Mouse (Mus musculus) intestine, embryonic 16.5 days (tissue): ENCODE results near the gene Znrd1. TPM values are rescaled to one million over a fixed set of nuclear protein-coding genes. Genes with fewer than 3 reads are reported as not detected.

Experiments
- ATAC-seq: fragments of 200-750 bp; cut with Nextera tagmentation; 2 replicates; pipeline ENCODE4 v1.8.0; 2017; ENCODE audit warnings: moderate TSS enrichment, moderate library complexity
- H3K27ac ChIP-seq: fragments of 300-500 bp; sonication (generic); 2 replicates; pipeline ENCODE4 v1.5.1; 2014; ENCODE audit warnings: mild to moderate bottlenecking, low read length
- H3K27me3 ChIP-seq: fragments of 300-500 bp; sonication (generic); replicated peaks from 2 replicates; pipeline ENCODE4 v1.6.1; 2014; ENCODE audit warnings: low read length, control low read depth, mixed read lengths; ENCODE audit not compliant: control insufficient read depth, insufficient read depth
- H3K36me3 ChIP-seq: fragments of 300-500 bp; sonication (generic); 2 replicates; pipeline ENCODE4 v1.6.1; 2014; ENCODE audit warnings: low read length, control low read depth; ENCODE audit not compliant: control insufficient read depth, insufficient read depth
- H3K4me1 ChIP-seq: fragments of 300-500 bp; sonication (generic); 2 replicates; pipeline ENCODE4 v1.6.1; 2014; ENCODE audit warnings: low read length, control low read depth, mixed read lengths; ENCODE audit not compliant: control insufficient read depth, insufficient read depth
- H3K4me2 ChIP-seq: fragments of 300-500 bp; sonication (generic); 2 replicates; pipeline ENCODE4 v1.6.1; 2014; ENCODE audit warnings: low read depth, low read length, control low read depth
- H3K4me3 ChIP-seq: fragments of 300-500 bp; sonication (generic); 2 replicates; pipeline ENCODE4 v1.5.1; 2014; ENCODE audit warnings: mild to moderate bottlenecking, low read length
- H3K9ac ChIP-seq: fragments of 300-500 bp; sonication (generic); 2 replicates; pipeline ENCODE4 v1.6.1; 2014; ENCODE audit warnings: low read depth, low read length
- H3K9me3 ChIP-seq: fragments of 300-500 bp; sonication (generic); 2 replicates; pipeline ENCODE4 v1.6.1; 2016; ENCODE audit warnings: low read length, control low read depth; ENCODE audit not compliant: control insufficient read depth
- WGBS: fragments of 180-500 bp; shearing (Covaris S2); extraction: QIAGEN DNeasy Blood & Tissue Kit; methylation state at CpG from one replicate; pipeline ENCODE4 v1.1.7; 2014; 5-methylcytosine and 5-hydroxymethylcytosine counted together
- polyA plus RNA-seq: library from polyadenylated mRNA; unstranded; fragments of >200 nt; fragmentation: Nextera tagmentation; extraction: Ambion mirVana; gene quantifications from 2 replicates; pipeline ENCODE4 v1.2.1, GENCODE M21; 2015

The Znrd1 gene
- 68.5 and 72.2 TPM in 2 replicates for polyA plus RNA-seq

DNA sequence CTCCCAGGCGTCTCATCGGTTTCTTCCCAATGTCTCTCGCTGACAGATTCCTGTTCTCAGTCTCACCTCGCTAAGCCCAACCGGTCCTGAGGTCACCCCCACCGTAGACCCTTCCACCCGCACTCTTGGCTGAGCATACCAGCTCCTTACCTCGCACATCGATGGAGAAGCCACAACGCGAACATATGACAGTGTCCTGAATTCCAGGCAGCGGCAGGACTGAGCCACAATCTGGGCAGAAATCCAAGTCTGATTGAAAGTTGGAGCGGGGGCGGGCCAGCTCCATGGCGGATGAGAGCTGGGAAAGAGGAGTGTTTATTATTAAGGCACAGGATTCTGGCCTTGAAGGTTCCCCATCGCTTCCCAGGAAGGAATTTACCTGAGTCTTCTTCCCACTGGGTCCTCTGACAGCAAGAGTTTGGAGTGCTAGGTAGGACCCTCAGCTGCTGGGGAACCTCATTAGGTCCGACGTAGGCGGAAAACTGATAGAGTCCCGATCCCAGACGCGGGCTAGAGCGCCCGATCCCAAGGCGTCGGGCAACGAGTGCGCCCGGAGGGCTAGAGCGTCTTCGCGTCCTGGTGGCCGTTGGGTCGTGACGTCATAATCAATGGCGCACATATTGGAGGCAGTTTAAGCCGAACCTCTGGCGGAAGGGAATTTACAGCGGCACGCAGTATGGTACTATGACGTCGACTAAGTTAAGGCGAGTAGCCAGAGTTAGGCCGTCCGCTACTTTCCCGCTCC is at the start of gene Znrd1, which contains the start of gene Znrd1as:
Znrd1 (minus strand) TSS at position 561 of the 745 bp plus-strand sequence.
Znrd1as (plus strand) TSS at position 594 of the 745 bp plus-strand sequence.
- peak within 1 kb of the TSS; percentile 75 for H3K27ac ChIP-seq
- no peaks in the 10 kb centered on the region for H3K27me3 ChIP-seq
- H3K9ac ChIP-seq: peak within 1 kb of the TSS; percentile 82
- 0 out of 2 replicates have a peak, but pooled peaks cover 8% of the 10 kb centered on the region for H3K4me1 ChIP-seq
- peak within 1 kb of the TSS; percentile 59 for H3K4me2 ChIP-seq
- peak; percentile 98 for ATAC-seq
- under 1% methylated on average over 46 of the region's 46 CpGs for WGBS
- peak within 1 kb of the TSS; percentile 69 for H3K4me3 ChIP-seq
- H3K36me3 ChIP-seq: no peaks in the 10 kb centered on the region
- no peaks in the 10 kb centered on the region for H3K9me3 ChIP-seq

DNA sequence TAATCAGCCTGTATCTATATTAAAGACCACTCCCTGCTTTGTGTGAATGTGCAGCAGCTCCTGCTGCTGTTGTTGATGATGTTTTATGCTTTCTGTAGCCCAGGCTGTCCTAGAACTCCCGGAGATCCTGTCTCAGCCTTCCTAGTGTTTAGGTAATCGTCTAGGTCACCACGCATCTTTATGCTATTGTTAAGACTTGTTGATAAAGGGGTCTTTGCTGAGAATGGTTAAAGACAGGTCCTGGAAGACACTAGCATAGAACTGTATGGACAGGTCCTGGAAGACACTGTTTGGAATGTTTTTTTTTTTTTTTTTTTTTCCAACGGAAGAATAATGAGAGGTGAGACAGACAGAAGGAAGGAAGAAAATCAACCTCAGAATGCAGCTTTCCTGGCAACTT is 45.0 kb upstream of the Znrd1 start:
- peak overlapping the region; percentile 94 for H3K4me2 ChIP-seq
- no peaks in the 10 kb centered on the region for H3K9me3 ChIP-seq
- no peaks in the 10 kb centered on the region for H3K4me1 ChIP-seq
- peak; percentile 2; the same call in 1 of the 2 replicates for ATAC-seq
- H3K9ac ChIP-seq: peak overlapping the region; percentile 94
- H3K4me3 ChIP-seq: peak overlapping the region; percentile 75
- no peaks in the 10 kb centered on the region for H3K27me3 ChIP-seq
- WGBS: 27% methylated on average over 4 of the region's 4 CpGs
- H3K27ac ChIP-seq: peak overlapping the region; percentile 87; the same call in 1 of the 2 replicates
- H3K36me3 ChIP-seq: no peaks in the 10 kb centered on the region

DNA sequence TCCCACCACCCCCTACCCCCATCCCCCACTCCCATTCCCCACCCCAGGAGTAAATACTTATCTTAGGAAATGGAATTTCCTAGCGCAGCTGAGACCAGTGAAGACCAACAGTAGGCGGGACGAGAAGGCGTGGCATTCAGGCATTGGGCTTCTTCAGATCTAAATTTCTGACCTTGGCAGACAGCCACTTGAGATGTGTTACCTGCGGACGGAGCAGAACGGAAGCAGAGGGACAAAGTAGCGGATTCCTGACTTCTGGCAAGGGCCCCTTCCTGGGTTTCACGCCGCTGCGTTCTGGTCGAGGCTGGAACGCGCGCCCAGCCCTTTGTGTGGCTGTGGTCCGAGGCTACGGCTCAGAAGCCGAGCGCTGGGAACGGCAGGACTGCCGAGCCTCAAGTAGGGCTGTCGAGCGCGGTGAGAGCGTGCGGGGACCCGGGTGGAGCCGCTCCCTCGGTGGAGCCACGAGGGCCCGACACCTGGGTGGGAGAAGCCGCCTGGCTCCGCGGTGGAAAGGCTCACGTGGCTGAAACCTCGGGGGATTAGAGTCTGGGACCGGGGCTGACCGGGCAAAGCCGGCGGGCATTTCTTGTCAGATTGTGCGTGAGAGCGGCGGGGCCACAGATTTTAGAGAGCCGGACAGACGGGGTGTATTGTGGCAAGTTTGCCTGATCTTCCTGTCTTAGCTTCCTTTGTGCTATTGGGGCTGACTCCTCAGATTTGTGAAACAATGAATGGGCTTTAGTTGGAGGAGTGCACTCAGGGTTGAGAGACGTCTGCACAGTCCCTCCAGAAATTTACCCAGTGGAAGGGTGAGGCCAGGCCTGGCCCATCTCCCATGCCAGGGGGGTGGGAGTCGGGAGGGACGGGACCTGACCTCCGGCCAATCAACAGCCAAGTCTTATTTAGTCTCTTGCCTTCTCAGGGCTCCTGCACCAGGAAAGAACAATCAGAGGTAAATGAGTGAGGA is 44.3 kb upstream of the Znrd1 start:
- peak overlapping the region; percentile 75 for H3K4me3 ChIP-seq
- no peaks in the 10 kb centered on the region for H3K9me3 ChIP-seq
- 2% methylated on average over 49 of the region's 49 CpGs for WGBS
- H3K4me2 ChIP-seq: peak overlapping the region; percentile 94
- H3K27me3 ChIP-seq: no peaks in the 10 kb centered on the region
- H3K4me1 ChIP-seq: no peaks in the 10 kb centered on the region
- peak overlapping the region; percentile 87 for H3K27ac ChIP-seq
- ATAC-seq: peak; percentile 89
- H3K9ac ChIP-seq: peak overlapping the region; percentile 94
- H3K36me3 ChIP-seq: no peaks in the 10 kb centered on the region

DNA sequence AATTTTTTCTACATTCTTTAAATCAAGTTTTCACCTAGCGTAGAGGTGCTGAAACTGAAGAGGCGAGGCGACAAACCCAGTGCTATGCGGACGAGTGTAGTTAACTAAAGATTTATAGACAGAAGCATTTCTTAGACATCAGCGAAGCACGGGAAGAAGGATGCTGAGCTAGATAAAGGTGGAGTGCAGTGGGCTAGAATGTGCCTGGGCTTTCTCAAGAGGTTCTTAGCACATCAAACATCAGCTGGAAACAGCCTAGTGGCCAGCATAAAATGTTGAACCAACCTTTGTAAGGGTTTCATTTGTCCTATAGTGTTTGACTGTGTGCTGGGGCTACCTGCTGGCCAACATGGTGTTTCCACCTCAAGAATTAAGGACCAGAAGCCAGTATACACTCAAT is 42.5 kb upstream of the Znrd1 start, which contains the start of gene Zfp57:
Zfp57 (plus strand) TSS at position 301 of the 400 bp plus-strand sequence.
- H3K9ac ChIP-seq: no peak within 1 kb of the TSS
- no peaks in the 10 kb centered on the region for H3K27me3 ChIP-seq
- ATAC-seq: no peak
- H3K4me3 ChIP-seq: no peak within 1 kb of the TSS
- 88% methylated on average over 7 of the region's 7 CpGs for WGBS
- H3K4me2 ChIP-seq: 0 out of 2 replicates have a peak within 1 kb of the TSS, but pooled peaks have one; percentile 94
- no peaks in the 10 kb centered on the region for H3K4me1 ChIP-seq
- no peak within 1 kb of the TSS for H3K27ac ChIP-seq
- H3K36me3 ChIP-seq: no peaks in the 10 kb centered on the region
- H3K9me3 ChIP-seq: no peaks in the 10 kb centered on the region

DNA sequence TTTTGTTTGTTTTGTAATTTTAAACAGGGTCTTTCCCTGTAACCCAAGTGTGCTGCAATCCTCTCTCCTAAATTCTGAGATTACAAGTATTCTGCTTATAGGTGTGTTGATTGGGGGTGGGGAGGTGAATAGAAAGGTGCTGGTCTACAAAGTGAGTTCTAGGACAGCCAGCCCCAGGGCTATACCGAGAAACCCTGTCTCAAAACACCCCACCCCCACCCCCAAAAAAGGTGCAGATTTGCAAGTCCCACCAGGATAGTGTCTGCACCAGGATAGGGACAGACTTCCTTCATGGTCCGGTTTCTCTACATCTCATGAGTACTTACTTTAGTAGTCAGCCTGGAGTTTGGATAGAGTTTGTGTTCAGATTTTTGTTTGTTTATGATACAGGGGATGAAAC is 40.1 kb upstream of the Znrd1 start:
- ATAC-seq: no peak
- Histone ChIP-seq H3K27ac (no peak overlapping the region), H3K4me2 (no peak overlapping the region), H3K36me3 (no peaks in the 10 kb centered on the region), H3K4me1 (no peaks in the 10 kb centered on the region), H3K4me3 (no peak overlapping the region), H3K9ac (no peak overlapping the region), H3K9me3 (no peaks in the 10 kb centered on the region), H3K27me3 (no peaks in the 10 kb centered on the region)
- WGBS: 78% methylated on average over 2 of the region's 2 CpGs

DNA sequence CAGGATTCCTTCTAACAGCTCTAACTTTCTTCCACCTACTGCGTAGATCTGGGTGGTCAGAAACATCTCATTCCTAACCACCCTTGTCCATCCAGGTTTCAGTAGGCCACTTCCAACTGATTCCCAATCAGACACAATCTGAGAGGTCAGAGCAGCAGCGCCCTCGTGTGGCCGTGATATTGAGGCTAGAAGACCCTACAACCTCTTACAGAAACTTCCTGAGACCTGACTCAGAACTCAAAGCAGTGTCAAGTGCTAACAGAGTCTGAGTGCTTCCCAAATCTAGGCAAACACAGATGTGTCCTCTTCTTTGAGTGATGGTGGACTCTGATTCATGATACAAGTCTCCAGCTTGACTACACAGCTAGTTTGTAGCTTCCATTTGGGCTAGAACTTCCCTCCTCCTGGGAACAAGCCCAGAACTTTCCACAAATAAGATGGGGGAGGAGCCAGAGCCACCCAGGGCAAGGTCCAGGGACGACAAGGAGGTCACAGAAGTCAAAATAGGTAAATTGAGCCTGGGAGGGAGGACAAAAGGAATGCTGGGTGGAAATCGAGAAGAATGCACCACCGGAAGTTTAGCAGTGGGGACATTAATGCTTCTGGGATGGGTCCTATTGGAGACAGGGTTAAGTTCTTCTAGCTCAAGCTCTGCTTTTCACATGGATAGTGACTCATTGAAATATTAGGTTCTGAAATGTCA is 38.8 kb upstream of the Znrd1 start:
- Histone ChIP-seq H3K4me1 (no peaks in the 10 kb centered on the region), H3K36me3 (no peaks in the 10 kb centered on the region), H3K27me3 (no peaks in the 10 kb centered on the region), H3K4me2 (no peak overlapping the region), H3K4me3 (no peak overlapping the region), H3K9me3 (no peaks in the 10 kb centered on the region), H3K27ac (no peak overlapping the region), H3K9ac (no peak overlapping the region)
- WGBS: 27% methylated on average over 7 of the region's 7 CpGs
- peak; percentile 66; the same call in 1 of the 2 replicates for ATAC-seq

DNA sequence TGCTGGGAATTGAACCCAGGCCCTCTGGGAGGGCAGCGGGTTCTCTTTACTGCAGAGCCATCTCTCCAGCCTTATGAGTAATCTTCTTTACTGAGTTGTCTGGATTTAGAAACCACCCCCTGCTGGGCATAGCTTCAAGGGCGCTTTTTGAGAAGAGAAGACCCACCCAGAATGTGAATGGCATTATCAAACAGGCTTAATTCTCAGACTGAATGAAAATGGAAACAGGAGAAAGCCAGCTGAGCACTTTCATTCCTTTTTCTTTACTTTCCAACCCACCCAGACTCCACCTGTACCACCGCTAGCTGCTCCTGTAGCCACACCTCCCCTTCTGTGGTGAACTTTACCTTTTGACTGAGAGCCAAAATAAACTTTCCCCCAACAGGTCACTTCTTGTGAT is 37.1 kb upstream of the Znrd1 start:
- H3K27me3 ChIP-seq: no peaks in the 10 kb centered on the region
- WGBS: 68% methylated on average over 3 of the region's 3 CpGs
- no peaks in the 10 kb centered on the region for H3K9me3 ChIP-seq
- no peaks in the 10 kb centered on the region for H3K4me1 ChIP-seq
- no peak overlapping the region for H3K4me3 ChIP-seq
- H3K36me3 ChIP-seq: no peaks in the 10 kb centered on the region
- H3K9ac ChIP-seq: no peak overlapping the region
- no peak overlapping the region for H3K27ac ChIP-seq
- H3K4me2 ChIP-seq: no peak overlapping the region
- ATAC-seq: no peak

DNA sequence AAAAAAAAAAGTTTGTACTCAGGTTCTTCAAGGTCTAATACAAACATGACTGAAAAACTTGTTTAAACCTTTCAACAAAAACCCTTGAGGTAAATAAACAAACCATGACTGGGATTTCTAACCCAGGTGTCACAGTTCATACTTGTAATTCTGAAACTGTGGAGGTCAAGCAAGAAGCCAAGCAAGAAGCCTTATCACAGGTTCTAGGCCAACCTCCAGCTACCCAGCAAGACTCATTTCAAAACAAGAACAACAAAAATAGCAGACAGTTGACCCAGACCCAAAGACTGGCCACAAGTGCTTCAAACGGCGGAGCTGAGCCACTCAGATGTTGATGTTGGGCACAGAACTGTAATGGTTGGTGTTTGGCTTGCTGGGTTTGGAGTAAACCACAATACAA is 36.2 kb upstream of the Znrd1 start:
- H3K9ac ChIP-seq: no peak overlapping the region
- H3K36me3 ChIP-seq: no peaks in the 10 kb centered on the region
- H3K4me2 ChIP-seq: no peak overlapping the region
- no peaks in the 10 kb centered on the region for H3K27me3 ChIP-seq
- 94% methylated on average over 2 of the region's 2 CpGs for WGBS
- no peak overlapping the region for H3K27ac ChIP-seq
- ATAC-seq: no peak
- no peak overlapping the region for H3K4me3 ChIP-seq
- H3K9me3 ChIP-seq: no peaks in the 10 kb centered on the region
- H3K4me1 ChIP-seq: no peaks in the 10 kb centered on the region
